Mouse (Mus musculus): ENCODE data around the gene Isyna1. TPM values are rescaled to one million over a fixed set of nuclear protein-coding genes. Genes with fewer than 3 reads are reported as not detected.

The Isyna1 gene
- polyA plus RNA-seq, 1 experiment from 2014 or later: 198 TPM

- 70% methylated on average over 3 of the region's 3 CpGs for WGBS
- Histone ChIP-seq H3K36me3 (0 out of 2 replicates have a peak, but pooled peaks cover 6% of the 10 kb centered on the region), H3K9me3 (replicated peaks) (no peaks in the 10 kb centered on the region), H3K4me1 (peaks cover 63% of the 10 kb centered on the region), H3K4me3 (replicated peaks) (no peak overlapping the region), H3K4me2 (no peak overlapping the region), H3K27ac (peak overlapping the region; percentile 85), H3K27me3 (no peaks in the 10 kb centered on the region), H3K9ac (no peak overlapping the region)
- peak; percentile 23; the same call in 1 of the 2 replicates for ATAC-seq (replicated peaks; ENCODE audit: low FRiP score)
Measured at GRCm38 (mm10) chr8:70560564-70560963, 33.6 kb upstream of the Isyna1 start.

- no peak overlapping the region for H3K4me3 ChIP-seq (replicated peaks)
- H3K4me1 ChIP-seq: peaks cover 65% of the 10 kb centered on the region
- ATAC-seq (replicated peaks; ENCODE audit: low FRiP score): no peak
- H3K9me3 ChIP-seq (replicated peaks): no peaks in the 10 kb centered on the region
- H3K36me3 ChIP-seq: 0 out of 2 replicates have a peak, but pooled peaks cover 6% of the 10 kb centered on the region
- whole genome bisulfite sequencing: 47% methylated on average over 4 of the region's 4 CpGs
- no peaks in the 10 kb centered on the region for H3K27me3 ChIP-seq
- H3K9ac ChIP-seq: no peak overlapping the region
- peak overlapping the region; percentile 85 for H3K27ac ChIP-seq
- no peak overlapping the region for H3K4me2 ChIP-seq
Measured at GRCm38 (mm10) chr8:70561357-70561756, 32.8 kb upstream of the Isyna1 start.

DNA sequence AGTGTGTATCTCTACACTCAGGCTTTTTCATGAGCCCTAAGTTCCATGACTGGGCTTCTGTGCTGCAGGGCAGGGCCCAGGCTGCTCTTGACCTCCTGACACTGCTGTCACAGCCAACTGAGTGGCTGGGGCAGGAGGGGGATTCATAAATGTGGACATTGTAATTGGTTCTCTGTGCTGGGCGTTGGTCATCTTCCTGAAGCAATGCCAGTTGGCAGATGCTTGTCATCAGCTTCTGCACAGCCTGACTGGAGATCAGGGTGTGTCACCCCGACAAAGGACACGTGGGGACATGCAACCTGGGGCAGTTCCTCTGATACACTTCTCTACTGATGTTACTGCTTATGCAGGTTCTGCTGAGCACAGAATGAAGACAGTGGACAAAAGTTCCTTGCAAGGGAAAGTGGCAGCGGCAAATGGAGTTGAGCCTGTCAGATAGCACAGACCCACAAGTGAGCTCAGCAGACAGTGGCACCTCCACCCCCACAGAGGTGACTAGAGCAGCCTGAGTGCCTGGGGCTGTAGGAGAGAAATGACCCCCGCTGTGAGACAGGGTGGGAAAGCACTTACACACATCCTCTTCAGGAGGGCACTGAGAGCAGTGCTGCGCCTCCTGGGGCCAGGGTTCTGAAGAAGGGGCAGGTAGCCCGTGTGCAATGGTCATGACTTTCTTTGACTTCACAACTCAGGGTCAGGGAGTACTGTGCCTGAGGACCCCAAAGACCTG is 32.2 kb upstream of the Isyna1 start:
- H3K27ac ChIP-seq: peak overlapping the region; percentile 85
- WGBS: 57% methylated on average over 7 of the region's 7 CpGs
- H3K4me1 ChIP-seq: peaks cover 69% of the 10 kb centered on the region

GRCm38 (mm10) chr8:70562802-70563201 is 31.4 kb upstream of the Isyna1 start:
- H3K9ac ChIP-seq: no peak overlapping the region
- no peak for ATAC-seq (replicated peaks; ENCODE audit: low FRiP score)
- H3K27me3 ChIP-seq: no peaks in the 10 kb centered on the region
- no peak overlapping the region for H3K27ac ChIP-seq
- WGBS: 85% methylated on average over 3 of the region's 3 CpGs
- H3K4me2 ChIP-seq: no peak overlapping the region
- H3K36me3 ChIP-seq: no peaks in the 10 kb centered on the region
- H3K4me1 ChIP-seq: peaks cover 69% of the 10 kb centered on the region
- no peak overlapping the region for H3K4me3 ChIP-seq (replicated peaks)
- no peaks in the 10 kb centered on the region for H3K9me3 ChIP-seq (replicated peaks)

More for the DNA sequence above, 32.2 kb upstream of the Isyna1 start:
- no peak overlapping the region for H3K4me3 ChIP-seq (replicated peaks)
- H3K9me3 ChIP-seq (replicated peaks): no peaks in the 10 kb centered on the region
- no peaks in the 10 kb centered on the region for H3K27me3 ChIP-seq
- 0 out of 2 replicates have a peak, but pooled peaks cover 3% of the 10 kb centered on the region for H3K36me3 ChIP-seq
- H3K4me2 ChIP-seq: no peak overlapping the region
- H3K9ac ChIP-seq: no peak overlapping the region
- ATAC-seq (replicated peaks; ENCODE audit: low FRiP score): no peak

GRCm38 (mm10) chr8:70563763-70564387 is 30.3 kb upstream of the Isyna1 start:
- no peaks in the 10 kb centered on the region for H3K27me3 ChIP-seq
- no peak overlapping the region for H3K27ac ChIP-seq
- H3K36me3 ChIP-seq: no peaks in the 10 kb centered on the region; the same call in 1 of the 2 replicates
- no peak overlapping the region for H3K4me3 ChIP-seq (replicated peaks)
- no peaks in the 10 kb centered on the region for H3K9me3 ChIP-seq (replicated peaks)
- H3K9ac ChIP-seq: no peak overlapping the region
- H3K4me2 ChIP-seq: no peak overlapping the region
- WGBS: 86% methylated on average over 6 of the region's 6 CpGs
- H3K4me1 ChIP-seq: peaks cover 61% of the 10 kb centered on the region
- ATAC-seq (replicated peaks; ENCODE audit: low FRiP score): no peak

GRCm38 (mm10) chr8:70564696-70565235 is 29.4 kb upstream of the Isyna1 start:
- Histone ChIP-seq H3K27ac (no peak overlapping the region), H3K27me3 (no peaks in the 10 kb centered on the region), H3K4me2 (no peak overlapping the region), H3K9me3 (replicated peaks) (no peaks in the 10 kb centered on the region), H3K4me1 (peaks cover 56% of the 10 kb centered on the region), H3K4me3 (replicated peaks) (no peak overlapping the region), H3K36me3 (no peaks in the 10 kb centered on the region; the same call in 1 of the 2 replicates), H3K9ac (no peak overlapping the region)
- 63% methylated on average over 3 of the region's 3 CpGs for WGBS
- ATAC-seq (replicated peaks; ENCODE audit: low FRiP score): no peak

- H3K4me1 ChIP-seq: peaks cover 52% of the 10 kb centered on the region
- H3K4me3 ChIP-seq (replicated peaks): no peak overlapping the region
- H3K4me2 ChIP-seq: no peak overlapping the region
- no peak for ATAC-seq (replicated peaks; ENCODE audit: low FRiP score)
- H3K9ac ChIP-seq: no peak overlapping the region
- H3K9me3 ChIP-seq (replicated peaks): no peaks in the 10 kb centered on the region
- H3K36me3 ChIP-seq: no peaks in the 10 kb centered on the region; the same call in 1 of the 2 replicates
- no peak overlapping the region for H3K27ac ChIP-seq
- WGBS: 64% methylated on average over 3 of the region's 3 CpGs
- no peaks in the 10 kb centered on the region for H3K27me3 ChIP-seq
Measured at GRCm38 (mm10) chr8:70565561-70565960, 28.6 kb upstream of the Isyna1 start.

- Histone ChIP-seq H3K27me3 (no peaks in the 10 kb centered on the region), H3K4me3 (replicated peaks) (no peak overlapping the region)
- ATAC-seq (replicated peaks; ENCODE audit: low FRiP score): 0 out of 2 replicates have a peak, but pooled peaks have one; percentile 16
Measured at GRCm38 (mm10) chr8:70570360-70570759, 23.8 kb upstream of the Isyna1 start.

DNA sequence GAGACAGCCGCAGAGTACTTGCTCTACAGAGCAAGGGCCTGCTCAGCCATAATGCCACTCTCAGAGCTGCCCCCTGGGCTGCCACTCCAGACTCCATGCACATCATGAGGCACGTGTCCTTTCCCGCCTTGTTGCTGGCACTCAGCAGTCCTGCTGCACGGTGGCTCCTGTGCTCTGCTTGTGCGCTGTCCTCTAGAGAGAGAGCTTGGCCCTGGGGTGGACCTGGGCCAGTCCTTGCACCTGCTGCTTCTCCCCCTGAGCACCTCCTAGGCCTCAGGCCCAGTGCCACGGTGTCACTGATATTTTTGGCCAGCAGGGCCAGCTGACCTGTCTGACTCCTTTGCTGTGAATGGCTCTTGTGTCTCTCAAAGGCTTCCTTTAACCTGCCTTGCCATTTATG is 23.2 kb upstream of the Isyna1 start:
- Histone ChIP-seq H3K9me3 (replicated peaks) (no peaks in the 10 kb centered on the region), H3K9ac (no peak overlapping the region), H3K27ac (no peak overlapping the region), H3K36me3 (peaks cover 11% of the 10 kb centered on the region), H3K4me2 (no peak overlapping the region), H3K4me3 (replicated peaks) (no peak overlapping the region), H3K27me3 (no peaks in the 10 kb centered on the region), H3K4me1 (peaks cover 13% of the 10 kb centered on the region)
- no peak for ATAC-seq (replicated peaks; ENCODE audit: low FRiP score)
- WGBS: 85% methylated on average over 6 of the region's 6 CpGs

More at GRCm38 (mm10) chr8:70570360-70570759, 23.8 kb upstream of the Isyna1 start:
- H3K36me3 ChIP-seq: peaks cover 9% of the 10 kb centered on the region
- no peak overlapping the region for H3K27ac ChIP-seq
- H3K4me2 ChIP-seq: no peak overlapping the region
- H3K9ac ChIP-seq: no peak overlapping the region
- peaks cover 18% of the 10 kb centered on the region for H3K4me1 ChIP-seq
- H3K9me3 ChIP-seq (replicated peaks): no peaks in the 10 kb centered on the region

DNA sequence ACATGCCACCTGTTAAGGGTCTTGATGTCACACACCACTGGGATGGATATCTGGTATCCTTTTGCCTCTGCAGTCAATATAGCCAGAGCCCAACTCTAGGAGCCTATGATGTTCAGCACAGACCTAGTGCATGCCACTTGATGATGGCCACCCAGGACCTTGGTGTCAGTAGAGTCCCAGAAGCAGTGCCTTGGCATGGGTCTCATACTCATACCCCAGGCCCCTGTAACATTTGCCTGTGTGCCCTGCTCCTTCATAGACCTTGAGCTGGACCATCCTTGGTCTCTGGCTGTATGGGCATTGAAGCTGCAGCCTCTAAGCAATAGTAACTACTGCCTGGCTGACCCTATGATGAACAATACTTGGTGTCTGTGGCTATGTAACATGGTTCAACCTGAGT is 19.9 kb upstream of the Isyna1 start:
- no peak overlapping the region for H3K9ac ChIP-seq
- H3K4me2 ChIP-seq: no peak overlapping the region
- no peaks in the 10 kb centered on the region for H3K27me3 ChIP-seq
- ATAC-seq (replicated peaks; ENCODE audit: low FRiP score): no peak
- peaks cover 28% of the 10 kb centered on the region for H3K36me3 ChIP-seq
- no peak overlapping the region for H3K4me3 ChIP-seq (replicated peaks)
- H3K27ac ChIP-seq: peak overlapping the region; percentile 29; the same call in 1 of the 2 replicates
- H3K4me1 ChIP-seq: peaks cover 9% of the 10 kb centered on the region
- no peaks in the 10 kb centered on the region for H3K9me3 ChIP-seq (replicated peaks)

DNA sequence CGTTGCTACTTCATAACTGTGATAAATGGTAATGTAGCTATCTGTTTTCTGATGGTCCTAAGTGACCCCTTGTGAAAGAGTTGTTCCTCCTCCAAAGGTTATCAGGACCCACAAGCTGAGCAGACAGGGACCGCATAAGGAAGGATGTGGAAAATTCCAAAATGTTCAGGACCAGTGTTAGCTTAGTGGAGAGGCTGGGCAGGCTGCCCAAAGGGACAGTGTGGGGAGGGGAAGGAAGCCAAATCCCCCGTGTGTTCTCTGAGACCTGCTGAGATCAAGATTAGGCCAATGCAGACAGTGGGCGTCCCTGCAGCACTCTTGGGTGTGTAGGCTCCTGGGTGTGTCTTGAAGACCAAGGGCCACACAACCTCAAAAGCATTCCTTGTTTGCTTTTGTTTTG is 19.3 kb upstream of the Isyna1 start:
- no peak for ATAC-seq (replicated peaks; ENCODE audit: low FRiP score)
- no peaks in the 10 kb centered on the region for H3K27me3 ChIP-seq
- no peak overlapping the region for H3K9ac ChIP-seq
- H3K36me3 ChIP-seq: peaks cover 31% of the 10 kb centered on the region
- WGBS: 61% methylated on average over 4 of the region's 4 CpGs
- H3K9me3 ChIP-seq (replicated peaks): no peaks in the 10 kb centered on the region
- no peak overlapping the region for H3K4me2 ChIP-seq
- 0 out of 2 replicates have a peak overlapping the region, but pooled peaks have one; percentile 29 for H3K27ac ChIP-seq
- peaks cover 9% of the 10 kb centered on the region for H3K4me1 ChIP-seq
- no peak overlapping the region for H3K4me3 ChIP-seq (replicated peaks)

DNA sequence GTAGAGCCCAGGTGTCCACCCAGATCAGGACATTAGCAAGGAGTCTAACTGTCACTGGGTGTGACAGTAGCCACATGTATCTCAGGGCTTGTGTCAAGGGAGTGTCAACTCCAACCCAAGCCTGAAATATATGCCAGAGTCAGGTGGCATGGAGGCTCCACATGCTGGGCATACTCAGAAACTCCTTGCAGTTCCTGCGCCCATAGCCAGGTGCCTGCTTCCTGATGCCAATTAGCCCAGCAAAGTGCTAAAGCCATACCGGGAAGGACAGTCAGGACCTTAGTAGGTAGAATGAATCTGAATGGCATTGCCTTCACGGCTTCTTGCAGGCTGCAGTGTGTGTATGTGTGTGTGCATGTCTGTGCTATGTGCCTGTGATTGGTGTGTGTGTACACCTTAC is 17.0 kb upstream of the Isyna1 start:
- H3K27ac ChIP-seq: no peak overlapping the region
- no peak overlapping the region for H3K4me2 ChIP-seq
- H3K9me3 ChIP-seq (replicated peaks): no peaks in the 10 kb centered on the region
- no peak overlapping the region for H3K4me3 ChIP-seq (replicated peaks)
- no peaks in the 10 kb centered on the region for H3K27me3 ChIP-seq
- H3K9ac ChIP-seq: no peak overlapping the region
- ATAC-seq (replicated peaks; ENCODE audit: low FRiP score): no peak
- H3K4me1 ChIP-seq: peaks cover 5% of the 10 kb centered on the region
- H3K36me3 ChIP-seq: peaks cover 54% of the 10 kb centered on the region
- 93% methylated on average over 3 of the region's 3 CpGs for WGBS
